Mouse (Mus musculus): ENCODE data around the gene Stk32b.

- no peak for TF ChIP-seq CTCF (IDR thresholded peaks at IDR 0.05; ENCODE audit: control insufficient read depth, insufficient read depth, insufficient read length)
- no peak for TF ChIP-seq USF1 (IDR thresholded peaks at IDR 0.05; ENCODE audit: low read depth)
- no peak for TF ChIP-seq MYOG (IDR thresholded peaks at IDR 0.05; ENCODE audit: control insufficient read depth, extremely low read depth, insufficient read length)
- no peak for TF ChIP-seq MYOD1 (IDR thresholded peaks at IDR 0.05; ENCODE audit: control insufficient read depth, insufficient read length, low read depth)
These were observed 46.2 kb downstream of the Stk32b start for GRCm38 (mm10) chr5:37670781-37671180.

Data from C2C12 (cell line).